Mouse (Mus musculus): ENCODE data around the gene Etl4.

DNA sequence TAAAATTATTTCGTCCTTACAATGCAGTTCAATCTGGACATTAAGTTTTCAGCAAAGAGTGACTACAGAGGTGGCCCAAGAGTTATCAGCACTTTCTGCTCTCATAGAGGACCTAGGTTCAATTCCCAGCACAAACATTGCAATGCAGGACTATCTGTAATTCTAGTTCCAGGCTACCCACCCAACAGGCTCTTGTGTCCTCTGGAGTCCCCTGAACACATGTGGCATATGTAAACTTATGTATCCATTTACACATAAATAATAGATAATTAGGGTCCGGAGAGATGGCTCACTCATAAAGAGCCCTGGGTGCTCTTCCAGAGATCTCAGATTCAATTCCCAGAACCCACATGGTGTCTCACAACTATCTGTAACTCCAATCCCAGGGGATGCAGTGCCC is 533.2 kb downstream of the Etl4 start:
- no peak for TF ChIP-seq POLR2A (IDR thresholded peaks at IDR 0.05; ENCODE audit: insufficient read depth, low read length)
- no peak for TF ChIP-seq CTCF (IDR thresholded peaks at IDR 0.05; ENCODE audit: low read depth, low read length)
